Mouse (Mus musculus): ENCODE measurements around the gene Mef2c. TPM values are rescaled to one million over a fixed set of nuclear protein-coding genes. Genes with fewer than 3 reads are reported as not detected.

Mef2c gene
- total RNA-seq (2021) = 100 to 1,000 TPM; 112 to 119 TPM
- long read RNA-seq, full-length matches to known transcripts = 21 of 61 reads
- long read RNA-seq, partial matches to known transcripts = 15 of 61 reads
- long read RNA-seq, other reads (novel, unspliced or antisense) = 25 of 61 reads

DNA sequence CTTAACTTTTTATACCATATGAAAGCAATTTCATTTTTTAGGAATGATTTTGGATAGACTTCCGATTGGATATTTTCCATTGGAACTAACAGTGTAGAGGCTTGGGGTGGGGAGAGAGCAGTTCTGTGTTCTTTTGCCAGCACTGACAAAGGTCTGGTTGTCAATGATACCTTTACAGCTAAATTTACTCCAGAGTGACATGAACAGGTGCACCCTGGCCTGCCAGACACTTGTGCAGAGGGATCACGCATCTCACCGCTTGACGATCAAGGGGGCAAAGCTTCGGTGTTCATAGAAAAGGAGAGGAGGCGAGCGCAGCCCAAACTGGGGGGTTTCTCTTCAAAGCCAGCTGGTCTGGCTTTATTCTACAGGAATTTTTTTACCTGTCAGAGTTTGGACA, at the start of gene Mef2c:
Gene Mef2c, plus strand, starts transcription at position 116 of the 400 bp plus-strand sequence.
- no peak for DNase-seq (ENCODE audit: low spot score in 2 of 2)

DNA sequence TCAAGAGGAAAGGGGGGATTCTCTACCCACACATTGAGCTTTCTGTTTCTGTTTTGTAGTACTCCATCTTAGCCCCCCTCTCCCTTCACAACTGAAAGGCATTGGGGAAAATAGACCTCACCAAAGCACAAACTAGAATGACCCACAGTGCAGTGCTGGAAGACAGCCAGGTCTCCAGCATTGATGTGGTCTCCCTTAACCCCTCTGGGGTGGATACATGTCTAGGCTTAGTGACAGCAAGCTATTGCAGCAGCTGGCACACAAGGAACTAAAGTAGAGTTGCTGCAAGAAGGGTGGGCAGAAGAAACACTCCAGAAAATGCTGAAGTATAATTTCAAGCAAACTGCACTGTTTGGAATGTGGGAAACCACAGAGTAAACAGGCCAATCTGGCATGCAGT, 45.1 kb upstream of the Mef2c start:
- no peak for DNase-seq (ENCODE audit: low spot score in 2 of 2)

DNA sequence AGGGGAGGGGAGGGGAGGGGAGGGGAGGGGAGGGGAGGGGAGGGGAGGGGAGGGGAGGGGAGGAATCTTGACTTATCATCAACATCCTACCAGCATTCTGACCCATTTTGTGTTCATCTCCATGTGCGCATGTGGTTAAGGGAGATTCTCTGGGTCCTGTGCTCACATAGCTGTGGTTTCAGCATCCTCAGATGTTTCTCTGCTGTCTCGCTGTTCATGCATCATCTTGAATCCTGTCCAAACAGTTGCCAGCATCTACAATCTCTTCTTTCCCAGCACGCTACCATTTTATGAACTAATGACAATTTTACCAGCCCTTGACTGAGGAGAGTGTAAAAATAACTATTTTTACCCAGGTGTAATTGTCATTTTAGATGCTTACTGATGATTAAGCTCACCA, 44.2 kb upstream of the Mef2c start:
- no peak for DNase-seq (ENCODE audit: low spot score in 2 of 2)

DNA sequence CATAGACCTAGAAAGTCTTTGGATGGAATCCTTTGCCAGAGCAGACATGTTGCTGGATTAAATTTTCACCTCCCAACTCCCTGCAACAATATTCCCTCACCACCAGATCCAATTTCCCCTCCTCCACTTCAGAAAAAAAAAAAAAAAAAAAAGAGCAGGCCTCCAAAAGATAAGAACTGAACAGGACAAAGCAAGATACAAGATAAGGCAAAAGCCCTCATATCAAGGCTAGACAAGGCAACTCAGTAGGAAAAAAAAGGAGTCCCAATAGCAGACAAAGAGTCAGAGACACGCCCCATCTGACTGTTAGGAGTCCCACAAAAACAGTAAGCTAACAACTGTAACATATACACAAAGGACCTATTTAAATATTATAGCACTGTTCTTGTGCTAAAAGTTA, 43.2 kb upstream of the Mef2c start:
- no peak for DNase-seq (ENCODE audit: low spot score in 2 of 2)

DNA sequence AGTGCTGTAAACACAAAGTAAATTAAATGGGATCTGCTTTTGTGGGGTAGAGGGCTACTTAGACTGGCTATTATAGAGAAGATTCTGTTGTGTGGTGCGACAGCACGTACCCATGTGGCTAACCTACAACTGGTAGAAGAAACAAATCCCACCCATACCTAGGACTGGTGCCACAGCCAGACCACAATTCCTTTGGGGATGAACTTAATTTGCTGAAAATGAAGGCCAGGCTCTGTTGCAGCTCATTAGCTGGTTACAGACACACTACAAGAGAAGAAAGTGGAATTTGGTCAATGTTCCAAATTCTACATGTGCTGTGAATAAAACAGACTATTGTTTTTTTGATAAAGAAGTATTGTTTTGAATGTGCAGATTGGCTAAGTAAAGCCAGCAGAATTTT, 42.3 kb upstream of the Mef2c start:
- no peak for DNase-seq (ENCODE audit: low spot score in 2 of 2)

DNA sequence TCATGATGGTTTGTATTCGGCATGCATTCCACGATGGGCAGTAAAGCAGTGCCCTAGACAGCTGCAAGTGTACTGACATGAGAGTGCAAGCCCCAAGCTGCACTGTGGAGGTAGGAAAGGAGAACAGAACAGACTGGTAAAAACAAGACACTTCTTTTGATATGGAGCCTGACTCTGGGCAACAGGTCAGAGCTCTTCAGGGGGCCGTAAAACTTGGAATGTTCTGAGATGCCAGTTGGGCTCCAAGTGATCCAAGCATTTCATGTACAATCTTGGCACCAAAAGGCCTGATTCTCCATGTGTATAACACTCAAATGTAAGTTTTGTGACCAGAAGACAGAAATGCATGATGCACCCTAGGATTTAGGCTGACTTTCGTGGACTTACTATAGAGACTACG, 37.1 kb upstream of the Mef2c start:
- DNase-seq (ENCODE audit: low spot score in 2 of 2) = no peak

DNA sequence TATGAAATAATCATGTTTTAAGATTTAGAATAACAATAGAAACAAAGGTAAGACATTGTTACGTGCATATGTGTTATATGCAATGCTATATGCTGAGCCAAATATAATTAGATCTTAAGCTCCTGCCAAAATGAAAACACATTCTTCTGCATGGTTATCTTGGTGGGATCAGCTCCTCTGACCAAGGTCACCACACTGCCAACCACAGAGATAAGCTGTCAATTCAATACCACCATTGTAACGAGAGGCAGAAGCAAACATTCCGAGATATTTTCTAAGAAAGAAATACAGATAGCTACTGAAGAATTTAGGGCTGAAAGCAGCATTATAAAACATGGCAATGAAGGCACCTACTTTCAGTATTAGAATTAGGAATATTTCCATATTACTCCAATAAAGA, 35.0 kb upstream of the Mef2c start:
- no peak for DNase-seq (ENCODE audit: low spot score in 2 of 2)

DNA sequence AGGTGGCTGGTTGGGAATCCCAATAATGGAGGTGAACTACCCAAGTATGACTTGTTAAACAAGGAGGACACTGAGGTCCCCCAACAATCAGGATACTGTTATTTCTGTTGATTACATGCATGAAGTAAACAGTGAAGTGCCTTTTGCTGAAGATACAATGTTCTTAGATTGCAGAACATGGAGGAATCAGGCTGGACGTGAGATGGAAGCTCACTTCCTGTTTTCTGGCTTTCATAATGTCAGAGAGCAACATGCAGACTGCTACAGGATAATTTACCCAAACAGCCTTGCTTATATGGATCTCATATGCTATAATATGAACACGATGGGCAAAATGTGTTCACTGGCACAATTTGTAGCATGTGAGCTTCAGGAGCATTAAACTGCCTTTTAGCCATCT, 30.1 kb upstream of the Mef2c start:
- DNase-seq (ENCODE audit: low spot score in 2 of 2) = no peak

DNA sequence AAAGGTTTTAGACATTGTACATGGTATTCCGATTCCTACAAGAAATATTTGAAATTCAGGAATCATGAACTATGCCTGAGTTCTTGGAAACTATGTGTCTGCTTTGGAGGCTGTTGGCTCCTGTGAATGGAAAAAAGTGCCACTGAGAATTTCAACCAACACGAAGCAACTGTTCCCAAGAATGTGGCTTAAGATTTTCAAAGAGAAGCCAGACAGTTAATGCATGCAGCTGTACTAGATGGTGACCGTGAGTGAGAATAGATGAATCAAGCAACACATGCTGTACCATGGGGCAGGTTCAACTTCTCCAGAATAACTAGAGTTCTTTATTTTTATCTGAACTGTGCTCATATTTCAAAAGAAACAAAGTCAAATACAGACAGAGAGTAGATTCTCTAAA, 23.4 kb upstream of the Mef2c start:
- DNase-seq (ENCODE audit: low spot score in 2 of 2) = no peak

DNA sequence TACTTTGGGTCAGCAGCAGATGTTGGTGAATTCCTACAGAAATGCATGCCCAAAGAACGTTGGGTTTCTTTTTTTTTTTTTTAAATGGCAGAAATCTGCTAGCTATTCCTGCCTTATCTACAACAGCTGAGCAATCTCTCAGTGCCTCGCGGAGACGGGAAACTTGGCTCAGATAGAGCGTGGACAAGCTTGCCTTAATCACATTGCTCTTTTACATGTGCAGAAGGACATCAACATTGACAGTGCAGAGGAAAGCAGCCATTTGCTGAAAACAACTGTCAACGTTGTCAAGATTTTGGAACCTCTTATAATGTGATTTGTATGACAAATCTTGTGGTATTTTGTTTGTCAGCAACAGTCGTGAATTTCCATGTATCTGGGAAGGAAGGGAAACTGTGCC, 22.5 kb upstream of the Mef2c start:
- DNase-seq (ENCODE audit: low spot score in 2 of 2) = peak; percentile 2 to 10

DNA sequence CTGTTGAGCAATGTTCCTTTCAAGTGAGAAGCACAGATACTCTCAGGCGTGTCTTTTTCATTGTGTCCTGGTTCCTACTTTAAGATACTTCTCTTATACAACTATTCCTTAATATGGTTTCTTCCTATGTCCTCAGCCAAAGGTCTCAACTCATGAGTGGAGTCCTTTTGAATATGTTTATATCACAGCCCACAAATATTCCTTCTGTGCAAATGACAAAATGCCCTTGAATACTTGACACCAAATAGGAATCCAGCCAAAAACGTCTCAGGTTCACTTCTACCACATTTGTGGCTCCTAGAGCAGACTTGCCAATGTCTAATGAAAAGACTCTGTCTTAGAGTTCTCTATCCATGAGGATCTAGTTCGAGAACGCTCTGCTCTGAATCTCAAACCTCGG, 21.7 kb upstream of the Mef2c start:
- DNase-seq (ENCODE audit: low spot score in 2 of 2) = no peak

DNA sequence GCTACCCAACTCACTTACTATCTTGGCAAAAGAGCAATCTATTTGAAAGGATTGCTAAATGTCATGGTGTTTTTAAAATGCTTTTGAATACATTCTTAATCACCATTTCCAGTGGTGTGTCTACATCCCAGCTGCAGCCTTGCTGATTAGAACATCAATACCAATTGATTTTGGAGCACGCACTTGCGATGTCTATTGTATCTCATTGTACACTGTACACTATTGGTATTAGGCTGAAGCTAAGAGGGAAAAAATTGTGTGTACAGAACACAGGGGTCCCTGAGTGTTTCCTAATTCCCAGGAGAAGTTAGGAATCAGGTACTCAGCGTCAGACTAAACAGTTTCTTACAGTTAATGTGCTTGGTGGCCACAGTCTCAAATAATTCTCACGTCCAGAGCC, 19.6 kb upstream of the Mef2c start:
- DNase-seq (ENCODE audit: low spot score in 2 of 2) = no peak

DNA sequence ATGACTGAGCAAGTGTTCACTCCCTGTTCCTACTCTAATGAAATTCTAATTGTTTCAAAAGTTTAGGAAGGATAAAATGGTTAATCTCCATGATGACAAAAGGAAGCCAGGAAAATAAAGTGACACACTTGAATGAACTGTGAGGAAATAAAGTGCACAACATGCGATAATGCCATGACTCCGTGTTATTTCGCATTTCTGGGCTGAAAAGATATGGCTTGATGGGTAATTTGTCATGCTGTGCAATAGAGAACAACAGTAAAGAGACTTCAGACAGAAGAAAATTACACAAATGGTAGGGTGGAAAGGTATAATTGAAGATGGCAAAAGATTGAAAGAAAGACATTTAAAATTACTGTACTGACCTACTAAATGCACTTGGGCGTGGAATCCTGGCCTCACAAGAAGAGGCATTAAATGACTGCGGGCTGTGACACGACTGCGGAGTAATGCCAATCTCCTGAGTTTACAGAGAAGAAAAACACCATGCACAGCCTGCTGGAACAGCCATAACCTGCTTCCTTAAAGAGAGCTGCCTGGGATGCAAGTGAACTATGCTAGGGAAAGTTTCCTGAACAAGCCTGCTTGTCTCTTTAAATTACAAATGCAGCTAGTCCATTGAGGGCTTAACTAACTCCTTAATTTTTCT, 19.0 kb upstream of the Mef2c start:
- no peak for DNase-seq (ENCODE audit: low spot score in 2 of 2)

DNA sequence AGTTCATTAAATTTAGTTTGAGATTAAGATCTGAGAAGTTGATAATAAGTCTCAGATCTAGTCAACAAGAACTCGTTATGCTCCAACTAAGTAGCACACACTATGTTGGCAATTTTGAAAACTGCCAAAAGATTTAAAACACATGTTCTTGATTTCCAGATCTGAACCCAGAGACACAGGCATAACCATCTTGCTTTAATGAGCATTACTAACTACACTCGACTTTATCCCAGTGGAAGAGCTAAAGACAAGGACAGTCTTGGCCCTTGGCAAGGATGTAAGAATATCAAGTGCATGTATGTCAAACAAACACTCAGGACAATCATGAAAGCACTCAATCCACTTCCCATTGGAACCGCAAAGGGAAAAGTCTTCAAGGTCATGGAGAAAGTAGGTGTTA, 11.8 kb upstream of the Mef2c start:
- no peak for DNase-seq (ENCODE audit: low spot score in 2 of 2)

DNA sequence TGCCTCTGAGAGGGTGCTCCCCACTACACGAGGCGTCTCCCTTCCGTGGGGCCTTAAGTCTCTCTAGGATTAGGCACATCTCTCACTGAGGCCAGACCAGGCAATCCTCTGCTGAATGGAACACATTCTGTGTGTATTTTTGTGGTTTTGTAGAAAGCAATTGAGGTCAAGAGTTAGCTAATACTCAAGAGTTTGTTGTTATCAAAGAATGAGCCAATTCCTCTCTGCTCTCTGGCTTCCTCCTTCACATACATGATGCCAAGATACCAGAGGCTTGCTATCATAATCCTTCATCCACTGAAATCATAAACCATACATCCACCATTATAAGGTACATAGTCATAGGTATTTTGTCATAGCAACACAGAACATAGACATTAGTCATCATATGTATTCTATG, 6.1 kb upstream of the Mef2c start:
- no peak for DNase-seq (ENCODE audit: low spot score in 2 of 2)

DNA sequence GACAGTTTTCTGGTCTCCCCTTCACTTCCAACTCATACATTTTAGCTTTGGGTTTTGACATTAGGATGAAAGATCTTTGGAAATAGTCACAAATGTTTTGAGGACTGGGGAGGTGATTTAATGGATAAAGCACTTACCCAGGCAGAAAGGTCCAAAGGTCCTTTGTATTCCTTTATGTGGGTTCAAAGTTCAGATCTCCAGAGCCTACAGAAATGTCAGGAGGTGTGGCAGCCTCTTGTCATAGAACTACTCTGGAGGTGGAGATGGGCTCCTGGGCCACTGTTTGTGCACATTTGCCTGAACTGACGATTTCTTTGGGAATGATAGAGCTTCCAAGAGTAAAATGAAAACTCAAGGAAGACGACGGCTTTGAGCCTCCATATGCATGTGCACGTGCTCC, 4.3 kb upstream of the Mef2c start:
- DNase-seq (ENCODE audit: low spot score in 2 of 2) = no peak

DNA sequence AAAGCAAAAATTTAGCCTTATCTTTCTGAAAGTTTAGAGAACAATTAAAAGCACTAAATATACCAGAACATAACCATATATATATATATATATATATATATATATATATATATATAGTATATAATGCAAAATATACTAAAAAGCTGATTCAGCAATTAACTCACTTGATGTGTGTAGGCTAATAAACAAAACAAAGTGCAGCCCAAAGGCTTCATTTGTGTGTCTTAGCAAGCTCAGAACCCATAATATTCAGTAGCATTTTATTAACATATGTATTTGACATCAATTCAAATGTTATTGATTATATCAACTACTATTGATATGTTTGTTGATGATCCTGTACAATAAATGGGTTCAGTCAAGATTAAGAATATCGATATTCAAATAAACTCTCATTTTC, 3.9 kb downstream of the Mef2c start:
- no peak for DNase-seq (ENCODE audit: low spot score in 2 of 2)

DNA sequence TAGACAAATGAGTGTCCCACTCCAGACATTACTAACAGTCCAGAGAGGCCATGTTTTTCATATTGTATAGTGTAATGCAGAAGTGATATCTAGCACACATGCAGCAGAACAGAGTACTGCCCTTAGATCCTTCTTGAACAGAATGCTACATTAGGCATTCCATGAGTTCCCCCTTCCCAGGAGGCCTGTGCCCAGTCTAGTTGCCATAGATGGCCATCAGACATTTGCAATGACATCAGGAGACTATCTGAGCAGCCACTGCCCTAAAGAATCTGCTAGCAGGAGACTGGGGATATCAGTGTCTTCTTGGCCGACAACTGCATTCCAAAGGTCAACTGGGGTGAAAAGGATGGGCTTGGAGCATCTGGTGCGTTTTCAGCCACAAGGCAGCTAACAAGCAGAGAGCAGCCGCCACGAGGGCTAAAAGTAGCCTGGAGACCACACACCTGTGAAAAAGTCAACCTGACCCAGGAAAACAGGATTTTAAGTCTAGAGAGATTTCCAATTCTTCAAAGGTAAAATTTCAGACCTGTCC, 11.2 kb downstream of the Mef2c start:
- no peak for DNase-seq (ENCODE audit: low spot score in 2 of 2)

DNA sequence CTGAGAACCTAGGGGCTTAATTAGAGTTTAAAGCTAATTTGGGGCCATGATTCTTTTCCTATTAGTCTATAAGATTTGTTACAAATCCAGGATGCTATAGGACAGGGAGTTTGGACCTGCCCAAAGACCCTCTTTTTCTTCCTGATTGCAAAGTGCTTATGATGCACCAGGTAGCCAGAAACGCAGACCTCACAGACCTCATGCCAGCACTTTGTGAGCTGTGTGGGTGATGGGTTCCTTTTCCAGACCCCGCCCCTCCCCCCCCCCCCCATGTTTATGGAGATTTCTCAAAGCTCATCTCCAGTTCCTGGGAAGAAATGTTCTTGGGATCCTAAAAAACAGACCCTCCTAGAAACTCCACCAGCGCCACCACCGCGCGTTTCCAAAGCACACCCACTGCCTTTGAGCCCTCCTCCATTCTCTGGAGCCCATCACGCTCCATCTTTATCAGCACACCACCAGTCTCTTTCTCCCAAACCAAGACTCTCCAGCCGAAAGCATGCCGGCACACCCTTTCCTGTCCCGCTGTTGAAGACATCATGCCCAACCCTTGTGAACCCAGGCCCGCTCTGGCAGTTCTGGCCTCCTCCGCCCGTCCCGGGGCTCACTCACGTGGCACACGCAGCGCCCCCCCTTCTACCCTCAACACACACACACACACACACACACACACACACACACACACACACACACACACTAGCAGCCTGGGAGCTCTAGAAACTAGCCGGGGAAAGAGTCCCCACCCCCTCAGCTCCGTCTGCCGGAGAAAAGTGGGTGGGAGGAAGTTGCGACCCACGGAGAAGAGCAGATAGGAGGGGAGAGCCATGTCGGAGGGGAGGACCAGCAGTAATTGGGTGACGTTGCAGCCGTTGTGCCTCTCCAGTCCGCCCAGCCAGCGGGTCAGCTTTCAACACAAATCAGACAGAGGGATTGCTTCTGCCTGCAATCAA, 14.1 kb downstream of the Mef2c start:
- DNase-seq (ENCODE audit: low spot score in 2 of 2) = peak; percentile 63 to 80

DNA sequence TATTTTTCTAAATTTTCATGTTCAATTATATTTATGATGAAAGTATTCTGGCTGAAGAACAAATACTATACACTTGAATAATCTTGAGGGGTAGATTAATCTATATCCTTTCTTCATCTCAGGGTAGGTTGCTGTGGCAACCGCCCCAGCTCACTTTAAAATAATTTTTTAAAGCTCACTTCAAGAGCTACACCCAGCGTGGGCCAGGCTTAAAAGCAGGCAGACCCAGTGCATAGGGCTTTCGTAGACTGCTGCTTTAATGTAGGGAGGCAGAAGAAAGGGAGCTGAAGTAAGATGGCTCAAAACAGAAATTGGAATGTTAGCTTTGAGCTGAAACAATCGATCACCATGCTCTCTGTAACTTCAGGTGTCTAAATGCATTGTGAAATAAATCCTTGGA, 17.0 kb downstream of the Mef2c start:
- no peak for DNase-seq (ENCODE audit: low spot score in 2 of 2)

DNA sequence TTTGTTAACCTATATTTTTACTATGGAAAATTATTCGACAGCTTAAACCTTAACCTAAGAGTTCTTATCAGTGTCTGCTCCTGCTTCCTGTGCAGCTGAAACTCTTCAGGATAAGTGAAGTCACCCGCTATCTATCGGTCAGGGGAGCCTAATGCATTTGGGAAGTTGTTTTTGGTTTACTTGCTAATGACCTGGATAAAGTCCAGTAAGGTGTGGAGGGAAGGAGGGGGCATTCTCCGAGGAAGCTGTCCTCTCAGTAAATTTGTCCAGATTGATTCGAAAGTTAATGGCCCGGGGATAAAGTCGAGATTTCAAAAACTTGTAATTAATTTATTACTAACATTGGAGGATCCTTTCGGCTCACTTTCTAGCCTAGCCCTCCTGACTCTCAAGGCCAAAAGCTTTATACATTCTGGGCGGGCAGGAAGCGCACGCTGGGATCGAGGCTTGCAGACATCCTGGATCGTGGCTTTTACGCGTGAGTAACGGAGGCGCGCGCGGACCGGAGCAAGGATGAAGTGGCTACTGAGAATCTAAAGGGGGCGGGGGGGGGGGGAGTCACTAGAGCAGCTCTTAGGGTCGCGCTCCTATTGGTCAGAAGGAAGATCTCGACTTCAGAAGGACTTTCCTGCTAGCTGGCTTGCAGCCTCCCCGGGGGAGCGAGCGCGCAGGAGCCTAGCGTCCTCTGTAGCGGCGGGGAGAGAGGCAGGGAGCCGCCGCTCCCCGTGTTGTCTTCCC, 19.6 kb downstream of the Mef2c start:
- peak in 1 of 2 experiments; percentile 64 for DNase-seq (ENCODE audit: low spot score in 2 of 2)
